Mouse (Mus musculus): ENCODE data around the gene Aknad1. TPM values are rescaled to one million over a fixed set of nuclear protein-coding genes. Genes with fewer than 3 reads are reported as not detected.

Gene Aknad1
- polyA plus RNA-seq, 1 experiment from 2014 or later = not detected

DNA sequence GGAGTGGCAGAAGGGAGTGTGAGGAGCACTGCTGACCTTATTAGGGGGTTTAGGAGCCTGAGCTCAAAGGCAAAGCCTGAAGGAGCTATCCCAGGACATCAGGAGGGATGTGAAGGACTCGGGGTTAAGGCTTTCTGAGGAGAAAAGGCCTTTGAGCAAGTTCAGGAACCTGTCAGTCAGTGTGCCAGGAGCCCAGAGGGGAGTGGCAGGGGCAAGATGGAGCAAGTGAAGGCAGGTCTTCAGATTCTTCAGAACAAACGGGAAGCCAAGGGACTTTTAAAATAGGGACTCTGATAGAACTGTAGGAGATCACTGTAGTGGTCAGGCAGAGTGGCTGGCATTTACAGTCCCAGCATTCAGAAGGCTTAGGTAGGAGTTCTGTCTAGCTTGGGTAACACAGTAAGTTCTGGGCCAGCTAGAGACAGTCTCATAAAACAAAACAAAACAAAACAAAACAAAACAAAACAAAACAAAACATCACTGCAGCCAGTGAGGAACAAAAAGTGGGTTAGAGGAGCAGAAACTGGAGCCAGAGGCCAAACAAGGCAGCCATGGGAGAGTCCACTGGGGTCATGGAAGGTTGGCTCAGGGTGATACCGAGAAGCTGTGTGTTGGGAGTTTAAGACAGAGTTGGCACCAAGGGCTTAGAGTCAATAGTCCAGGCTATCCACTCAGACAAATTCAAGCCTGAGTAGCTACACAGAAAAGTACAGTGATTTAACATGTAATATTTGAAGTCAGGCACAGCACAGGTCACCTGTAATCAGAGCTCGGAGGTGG is 39.5 kb downstream of the Aknad1 start:
- no peak overlapping the region for H3K4me3 ChIP-seq
- H3K27ac ChIP-seq = no peak overlapping the region
- 66% methylated on average over 4 of the region's 4 CpGs for WGBS
- H3K4me1 ChIP-seq = peaks cover 3% of the 10 kb centered on the region; the same call in 1 of the 2 replicates
- no peaks in the 10 kb centered on the region for H3K27me3 ChIP-seq (ENCODE audit: insufficient read depth, poor library complexity, severe bottlenecking)
- no peaks in the 10 kb centered on the region for H3K9me3 ChIP-seq
- no peak for DNase-seq (ENCODE audit: low spot score)
- no peaks in the 10 kb centered on the region for H3K36me3 ChIP-seq

DNA sequence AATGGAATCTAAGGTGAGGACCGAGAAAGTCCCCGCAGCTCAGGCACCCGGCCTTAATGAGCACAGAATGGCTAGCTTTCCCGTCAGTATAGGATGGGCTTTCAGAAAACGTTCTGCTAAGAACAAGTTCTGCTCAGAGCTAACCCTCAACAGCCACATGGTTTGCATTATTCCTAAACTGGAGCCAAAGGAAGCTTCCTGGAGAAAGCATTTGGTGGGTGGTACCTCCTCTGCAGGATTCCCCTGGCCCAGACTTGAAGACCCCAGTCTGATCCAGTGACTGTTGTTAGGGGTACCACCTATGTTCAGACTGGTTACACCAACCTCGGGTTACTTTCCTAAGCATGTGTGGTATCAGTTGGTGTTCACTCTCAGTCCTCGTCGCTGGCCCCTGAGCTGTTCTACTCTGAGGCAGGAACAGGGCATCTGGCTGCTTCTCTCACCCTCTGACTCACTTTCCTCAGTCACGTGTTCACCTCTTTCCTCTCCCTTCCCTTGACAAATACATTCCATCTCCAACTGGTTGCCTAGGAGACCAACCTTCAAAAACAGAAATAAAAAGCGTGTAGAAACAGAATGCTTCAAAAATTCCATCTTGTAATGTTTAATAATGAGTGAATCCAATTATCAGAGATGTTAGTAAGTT is 41.9 kb downstream of the Aknad1 start:
- no peak overlapping the region for H3K27ac ChIP-seq
- H3K9me3 ChIP-seq = peaks cover 3% of the 10 kb centered on the region; the same call in 1 of the 2 replicates
- no peaks in the 10 kb centered on the region for H3K27me3 ChIP-seq (ENCODE audit: insufficient read depth, poor library complexity, severe bottlenecking)
- H3K4me3 ChIP-seq = no peak overlapping the region
- 69% methylated on average over 10 of the region's 10 CpGs for WGBS
- H3K36me3 ChIP-seq = no peaks in the 10 kb centered on the region
- H3K4me1 ChIP-seq = peaks cover 3% of the 10 kb centered on the region; the same call in 1 of the 2 replicates
- no peak for DNase-seq (ENCODE audit: low spot score)

DNA sequence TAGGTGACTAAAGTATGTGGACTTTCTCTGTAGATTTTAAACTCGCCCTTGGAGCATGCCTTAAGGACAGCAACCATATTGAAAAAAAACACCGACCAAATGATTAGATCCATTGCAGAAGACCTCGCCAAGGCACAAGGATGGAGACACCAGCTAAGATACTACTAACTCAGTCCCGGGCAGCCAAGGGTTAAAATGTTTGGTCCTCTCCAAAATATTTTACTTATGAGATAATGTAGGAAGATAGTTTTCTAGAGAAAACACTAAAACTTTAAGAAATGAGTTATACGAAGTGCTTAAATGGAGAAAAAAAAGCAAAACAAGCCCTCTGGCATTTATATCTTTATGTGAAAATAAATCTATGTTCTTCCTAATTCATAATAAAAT is 42.4 kb downstream of the Aknad1 start:
- no peak overlapping the region for H3K4me3 ChIP-seq
- no peak overlapping the region for H3K27ac ChIP-seq
- peaks cover 3% of the 10 kb centered on the region; the same call in 1 of the 2 replicates for H3K4me1 ChIP-seq
- DNase-seq (ENCODE audit: low spot score) = no peak
- no peaks in the 10 kb centered on the region for H3K36me3 ChIP-seq
- H3K27me3 ChIP-seq (ENCODE audit: insufficient read depth, poor library complexity, severe bottlenecking) = no peaks in the 10 kb centered on the region
- WGBS = 77% methylated on average over 5 of the region's 5 CpGs
- peaks cover 3% of the 10 kb centered on the region; the same call in 1 of the 2 replicates for H3K9me3 ChIP-seq

GRCm38 (mm10) chr3:108782364-108782895 is 43.0 kb downstream of the Aknad1 start:
- no peak overlapping the region for H3K4me3 ChIP-seq
- 48% methylated on average over 6 of the region's 6 CpGs for WGBS
- no peaks in the 10 kb centered on the region for H3K27me3 ChIP-seq (ENCODE audit: insufficient read depth, poor library complexity, severe bottlenecking)
- DNase-seq (ENCODE audit: low spot score) = no peak
- H3K4me1 ChIP-seq = peaks cover 3% of the 10 kb centered on the region; the same call in 1 of the 2 replicates
- peaks cover 3% of the 10 kb centered on the region; the same call in 1 of the 2 replicates for H3K9me3 ChIP-seq
- no peak overlapping the region; the same call in 1 of the 2 replicates for H3K27ac ChIP-seq
- no peaks in the 10 kb centered on the region for H3K36me3 ChIP-seq

- H3K4me1 ChIP-seq = no peaks in the 10 kb centered on the region; the same call in 1 of the 2 replicates
- no peaks in the 10 kb centered on the region for H3K27me3 ChIP-seq (ENCODE audit: insufficient read depth, poor library complexity, severe bottlenecking)
- no peak overlapping the region for H3K4me3 ChIP-seq
- H3K27ac ChIP-seq = no peak overlapping the region
- no peak for DNase-seq (ENCODE audit: low spot score)
- H3K36me3 ChIP-seq = peaks cover 4% of the 10 kb centered on the region; the same call in 1 of the 2 replicates
- peaks cover 3% of the 10 kb centered on the region; the same call in 1 of the 2 replicates for H3K9me3 ChIP-seq
- WGBS = 67% methylated on average over 6 of the region's 6 CpGs
Observed at GRCm38 (mm10) chr3:108786520-108786919, 47.1 kb downstream of the Aknad1 start.

GRCm38 (mm10) chr3:108787754-108788454 is 48.4 kb downstream of the Aknad1 start:
- Histone ChIP-seq H3K9me3 (peaks cover 3% of the 10 kb centered on the region; the same call in 1 of the 2 replicates), H3K4me3 (no peak overlapping the region), H3K36me3 (peaks cover 15% of the 10 kb centered on the region), H3K27ac (no peak overlapping the region), H3K4me1 (no peaks in the 10 kb centered on the region), H3K27me3 (ENCODE audit: insufficient read depth, poor library complexity, severe bottlenecking) (no peaks in the 10 kb centered on the region)
- 67% methylated on average over 12 of the region's 12 CpGs for WGBS
- no peak for DNase-seq (ENCODE audit: low spot score)

GRCm38 (mm10) chr3:108788455-108788794 is 49.0 kb downstream of the Aknad1 start:
- no peak overlapping the region for H3K27ac ChIP-seq
- no peak overlapping the region for H3K4me3 ChIP-seq
- peaks cover 3% of the 10 kb centered on the region; the same call in 1 of the 2 replicates for H3K9me3 ChIP-seq
- WGBS = 85% methylated on average over 4 of the region's 4 CpGs
- no peak for DNase-seq (ENCODE audit: low spot score)
- no peaks in the 10 kb centered on the region for H3K4me1 ChIP-seq
- peaks cover 15% of the 10 kb centered on the region for H3K36me3 ChIP-seq
- H3K27me3 ChIP-seq (ENCODE audit: insufficient read depth, poor library complexity, severe bottlenecking) = no peaks in the 10 kb centered on the region

GRCm38 (mm10) chr3:108789299-108789698 is 49.8 kb downstream of the Aknad1 start:
- WGBS = 81% methylated on average over 5 of the region's 5 CpGs
- no peak for DNase-seq (ENCODE audit: low spot score)
- H3K27me3 ChIP-seq (ENCODE audit: insufficient read depth, poor library complexity, severe bottlenecking) = no peaks in the 10 kb centered on the region
- no peak overlapping the region for H3K27ac ChIP-seq
- peaks cover 3% of the 10 kb centered on the region; the same call in 1 of the 2 replicates for H3K9me3 ChIP-seq
- peaks cover 22% of the 10 kb centered on the region for H3K36me3 ChIP-seq
- H3K4me1 ChIP-seq = no peaks in the 10 kb centered on the region
- H3K4me3 ChIP-seq = no peak overlapping the region

DNA sequence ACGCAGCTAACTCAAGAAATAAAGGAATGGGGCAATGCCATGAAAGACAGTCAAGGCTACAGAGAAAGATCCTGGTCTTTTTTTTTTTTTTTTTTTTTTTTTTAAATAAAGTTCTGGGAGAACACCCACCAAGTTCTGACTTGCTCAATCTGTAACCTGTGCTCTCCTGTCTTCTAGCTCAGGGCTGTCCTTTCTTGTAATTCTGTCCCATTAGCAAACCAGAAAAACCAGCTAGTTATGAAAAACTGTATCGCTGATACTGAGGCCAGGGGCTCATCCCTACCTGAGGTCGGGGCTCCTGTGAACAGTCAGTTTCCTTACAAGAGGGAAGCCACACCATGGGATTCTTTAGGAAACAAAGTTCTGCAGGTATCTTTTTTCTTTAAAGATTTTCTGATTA is 51.0 kb downstream of the Aknad1 start:
- H3K4me1 ChIP-seq = no peaks in the 10 kb centered on the region
- H3K9me3 ChIP-seq = no peaks in the 10 kb centered on the region
- H3K27ac ChIP-seq = no peak overlapping the region
- WGBS = 83% methylated on average over 3 of the region's 3 CpGs
- no peak for DNase-seq (ENCODE audit: low spot score)
- H3K36me3 ChIP-seq = peaks cover 26% of the 10 kb centered on the region
- no peak overlapping the region for H3K4me3 ChIP-seq
- H3K27me3 ChIP-seq (ENCODE audit: insufficient read depth, poor library complexity, severe bottlenecking) = no peaks in the 10 kb centered on the region

GRCm38 (mm10) chr3:108791054-108791706 is 51.7 kb downstream of the Aknad1 start:
- Histone ChIP-seq H3K4me1 (no peaks in the 10 kb centered on the region), H3K36me3 (peaks cover 32% of the 10 kb centered on the region), H3K27ac (no peak overlapping the region), H3K27me3 (ENCODE audit: insufficient read depth, poor library complexity, severe bottlenecking) (no peaks in the 10 kb centered on the region), H3K9me3 (no peaks in the 10 kb centered on the region), H3K4me3 (no peak overlapping the region)
- WGBS = 64% methylated on average over 7 of the region's 7 CpGs
- no peak for DNase-seq (ENCODE audit: low spot score)

- Histone ChIP-seq H3K4me3 (no peak overlapping the region), H3K27me3 (ENCODE audit: insufficient read depth, poor library complexity, severe bottlenecking) (no peaks in the 10 kb centered on the region), H3K36me3 (peaks cover 44% of the 10 kb centered on the region), H3K4me1 (no peaks in the 10 kb centered on the region), H3K9me3 (no peaks in the 10 kb centered on the region), H3K27ac (no peak overlapping the region)
- DNase-seq (ENCODE audit: low spot score) = no peak
Observed at GRCm38 (mm10) chr3:108792420-108792819, 53.0 kb downstream of the Aknad1 start.

GRCm38 (mm10) chr3:108794780-108795179 is 55.3 kb downstream of the Aknad1 start:
- H3K4me3 ChIP-seq = no peak overlapping the region
- H3K27me3 ChIP-seq (ENCODE audit: insufficient read depth, poor library complexity, severe bottlenecking) = no peaks in the 10 kb centered on the region
- H3K4me1 ChIP-seq = no peaks in the 10 kb centered on the region
- no peaks in the 10 kb centered on the region for H3K9me3 ChIP-seq
- no peak overlapping the region for H3K27ac ChIP-seq
- WGBS = 90% methylated on average over 9 of the region's 9 CpGs
- peaks cover 58% of the 10 kb centered on the region for H3K36me3 ChIP-seq
- no peak for DNase-seq (ENCODE audit: low spot score)
